Mouse (Mus musculus) midbrain, postnatal 0 days (tissue): ENCODE measurements around the gene Atp6v0a4. TPM values are rescaled to one million over a fixed set of nuclear protein-coding genes. Genes with fewer than 3 reads are reported as not detected.

Source experiments
- ATAC-seq: fragments of 200-750 bp; cut with Nextera tagmentation; 2 replicates; pipeline ENCODE4 v1.8.0; 2017; ENCODE audit warnings: moderate number of reproducible peaks, mild to moderate bottlenecking, moderate TSS enrichment, moderate library complexity; ENCODE audit not compliant: low FRiP score
- DNase-seq: peaks from one replicate; pipeline ENCODE4 v3.0.0-alpha.2; 2015; ENCODE audit warnings: low spot score
- H3K27ac ChIP-seq: fragments of 300-500 bp; sonication (generic); 2 replicates; pipeline ENCODE4 v1.5.1; 2014; ENCODE audit warnings: low read depth, mild to moderate bottlenecking, low read length, mixed read lengths
- H3K27me3 ChIP-seq: fragments of 300-500 bp; sonication (generic); 2 replicates; pipeline ENCODE4 v1.6.1; 2014; ENCODE audit warnings: low read length, control low read depth, mixed read lengths; ENCODE audit not compliant: insufficient read depth
- H3K36me3 ChIP-seq: fragments of 300-500 bp; sonication (generic); 2 replicates; pipeline ENCODE4 v1.6.1; 2014; ENCODE audit warnings: low read length, control low read depth, mixed read lengths; ENCODE audit not compliant: insufficient read depth
- H3K4me1 ChIP-seq: fragments of 300-500 bp; sonication (generic); 2 replicates; pipeline ENCODE4 v1.6.1; 2014; ENCODE audit warnings: mild to moderate bottlenecking, control low read depth, antibody characterized with exemption, low read length, mixed read lengths; ENCODE audit not compliant: insufficient read depth
- H3K4me2 ChIP-seq: fragments of 300-500 bp; sonication (generic); 2 replicates; pipeline ENCODE4 v1.6.1; 2014; ENCODE audit warnings: low read depth, mild to moderate bottlenecking, low read length, mixed read lengths; ENCODE audit not compliant: poor library complexity, severe bottlenecking
- H3K4me3 ChIP-seq: fragments of 300-500 bp; sonication (generic); 2 replicates; pipeline ENCODE4 v1.5.1; 2014; ENCODE audit warnings: low read depth, mild to moderate bottlenecking, low read length, moderate library complexity
- H3K9ac ChIP-seq: fragments of 300-500 bp; sonication (generic); replicated peaks from 2 replicates; pipeline ENCODE4 v1.6.1; 2014; ENCODE audit warnings: mild to moderate bottlenecking, low read length, moderate library complexity, mixed read lengths; ENCODE audit not compliant: poor library complexity, severe bottlenecking
- H3K9me3 ChIP-seq: fragments of 300-500 bp; sonication (generic); 2 replicates; pipeline ENCODE4 v1.6.1; 2016; ENCODE audit warnings: low read length, control low read depth
- CTCF ChIP-seq: IDR thresholded peaks from 2 replicates; pipeline ENCODE4 v1.5.1; 2016; ENCODE audit warnings: antibody characterized with exemption, mild to moderate bottlenecking
- WGBS: fragments of 180-500 bp; shearing (Covaris S2); extraction: QIAGEN DNeasy Blood & Tissue Kit; methylation state at CpG from one replicate; pipeline ENCODE4 v1.1.7; 2014; 5-methylcytosine and 5-hydroxymethylcytosine counted together
- polyA plus RNA-seq: library from polyadenylated mRNA; unstranded; fragments of >200 nt; fragmentation: Nextera tagmentation; extraction: Ambion mirVana; gene quantifications from 2 replicates; pipeline ENCODE4 v1.2.1, GENCODE M21; 2015
- total RNA-seq: library from RNA; depleted of rRNA; stranded (reverse); fragments of >200 nt; gene quantifications from 2 replicates; pipeline ENCODE4 v1.2.3, GENCODE M21; 2014; rRNA removed

Atp6v0a4 gene
- 0.09 and 0.27 TPM in 2 replicates for total RNA-seq
- polyA plus RNA-seq, result 0.26 and 0.30 TPM in 2 replicates

DNA sequence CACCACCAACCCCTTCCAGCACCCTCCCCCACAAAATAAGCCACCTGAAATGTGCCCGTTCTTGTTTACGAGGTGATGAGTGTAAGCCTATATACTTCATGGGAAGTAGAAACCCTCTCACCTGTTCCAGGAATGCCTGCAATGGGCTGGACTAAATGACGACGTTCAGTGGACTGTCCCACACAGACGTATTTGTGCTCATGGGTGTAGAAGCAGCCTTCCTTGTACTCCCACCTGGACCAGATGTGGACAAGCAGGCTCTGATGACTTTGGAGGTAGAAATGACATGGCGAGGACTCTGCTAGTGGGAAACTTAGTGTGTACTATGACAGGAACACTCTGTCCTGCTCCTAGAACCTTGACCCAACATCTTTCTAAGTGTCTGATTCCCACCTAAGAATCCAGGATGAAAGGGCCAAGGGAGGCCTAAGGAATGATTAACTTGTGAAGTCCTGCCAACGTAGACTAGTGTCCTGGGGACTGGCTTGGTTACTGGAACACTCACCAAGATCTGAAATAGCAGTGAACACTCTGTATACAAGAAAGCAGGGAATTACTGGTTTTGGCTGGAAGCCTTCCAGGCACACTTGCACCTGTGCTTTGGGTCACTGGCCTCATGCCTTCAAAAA, at the start of gene Atp6v0a4:
Gene Atp6v0a4, minus strand, starts transcription at position 380 of the 629 bp plus-strand sequence.
- DNase-seq (no peak), ATAC-seq (no peak)
- Histone ChIP-seq H3K27me3 (no peaks in the 10 kb centered on the region), H3K27ac (no peak within 1 kb of the TSS), H3K9ac (no peak within 1 kb of the TSS), H3K4me2 (no peak within 1 kb of the TSS), H3K36me3 (peaks cover 32% of the 10 kb centered on the region), H3K4me3 (no peak within 1 kb of the TSS), H3K4me1 (no peaks in the 10 kb centered on the region), H3K9me3 (no peaks in the 10 kb centered on the region)
- TF ChIP-seq CTCF, result no peak
- WGBS, result 90% methylated on average over 7 of the region's 7 CpGs

GRCm38 (mm10) chr6:38165385-38165784, 41.0 kb upstream of the Atp6v0a4 start:
- Histone ChIP-seq H3K36me3 (peaks cover 32% of the 10 kb centered on the region), H3K4me2 (no peak overlapping the region), H3K9ac (no peak overlapping the region), H3K27ac (no peak overlapping the region), H3K4me1 (no peaks in the 10 kb centered on the region; the same call in 1 of the 2 replicates), H3K27me3 (no peaks in the 10 kb centered on the region), H3K9me3 (no peaks in the 10 kb centered on the region), H3K4me3 (no peak overlapping the region)
- ATAC-seq, result no peak
- TF ChIP-seq CTCF, result no peak
- 81% methylated on average over 6 of the region's 6 CpGs for WGBS
- DNase-seq, result no peak

DNA sequence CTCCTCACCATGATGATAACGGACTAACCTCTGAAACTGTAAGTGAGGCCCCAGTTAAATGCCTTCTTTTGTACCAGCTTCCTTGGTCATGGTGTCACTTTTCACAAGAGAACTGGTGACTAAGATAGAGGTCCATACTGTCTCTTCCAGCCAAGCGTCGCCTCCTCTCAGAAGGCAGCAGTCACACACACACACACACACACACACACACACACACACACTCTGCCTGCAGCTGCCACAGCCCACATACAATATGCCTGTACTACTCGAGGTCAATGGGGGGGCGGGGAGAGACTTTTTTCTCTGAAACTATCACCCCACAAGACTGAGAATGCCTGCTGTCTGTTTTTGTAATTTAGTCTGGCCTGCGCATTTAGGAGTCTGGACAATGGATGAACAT, 40.3 kb upstream of the Atp6v0a4 start:
- Histone ChIP-seq H3K4me2 (no peak overlapping the region), H3K4me3 (no peak overlapping the region), H3K27ac (no peak overlapping the region), H3K4me1 (no peaks in the 10 kb centered on the region; the same call in 1 of the 2 replicates), H3K36me3 (peaks cover 26% of the 10 kb centered on the region), H3K9me3 (no peaks in the 10 kb centered on the region), H3K9ac (no peak overlapping the region), H3K27me3 (no peaks in the 10 kb centered on the region)
- DNase-seq, result no peak
- 88% methylated on average over 6 of the region's 6 CpGs for WGBS
- no peak for TF ChIP-seq CTCF
- ATAC-seq, result no peak

DNA sequence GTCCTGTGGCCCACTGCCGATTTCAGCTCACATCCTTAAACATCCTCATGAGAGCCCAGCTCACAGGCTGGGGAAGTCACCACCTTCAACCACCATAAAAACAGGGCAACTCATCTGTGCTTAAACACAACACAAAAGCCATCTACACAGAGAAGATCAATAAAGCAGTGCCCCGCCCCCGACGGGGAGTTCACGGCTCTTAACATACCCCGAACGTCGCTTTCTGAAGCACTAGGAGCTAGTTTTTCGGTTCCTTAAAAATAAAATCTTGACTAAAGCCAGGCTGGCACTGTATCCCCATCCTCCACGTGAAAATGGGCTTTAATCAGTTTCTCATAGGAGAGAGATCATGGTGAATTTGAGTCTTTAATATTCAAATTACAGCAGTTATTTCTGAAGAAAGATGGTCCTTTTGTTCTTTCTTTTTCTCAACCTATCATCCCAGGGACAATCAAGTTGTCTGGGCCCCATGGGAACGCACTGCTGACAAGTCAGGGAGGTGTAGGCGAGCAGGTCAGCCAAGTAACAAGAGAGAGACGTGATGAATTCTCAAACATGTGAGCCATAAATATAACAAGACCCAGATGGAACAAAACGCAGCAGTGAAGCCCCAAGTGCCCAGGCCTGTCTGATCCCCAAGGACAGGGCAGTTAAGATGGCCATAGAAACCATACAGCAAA, 38.6 kb upstream of the Atp6v0a4 start:
- no peak overlapping the region for H3K4me2 ChIP-seq
- no peaks in the 10 kb centered on the region for H3K27me3 ChIP-seq
- H3K4me3 ChIP-seq, result no peak overlapping the region
- TF ChIP-seq CTCF, result no peak
- H3K9me3 ChIP-seq, result no peaks in the 10 kb centered on the region
- no peak for DNase-seq
- H3K36me3 ChIP-seq, result peaks cover 12% of the 10 kb centered on the region; the same call in 1 of the 2 replicates
- no peaks in the 10 kb centered on the region; the same call in 1 of the 2 replicates for H3K4me1 ChIP-seq
- 48% methylated on average over 14 of the region's 14 CpGs for WGBS
- no peak for ATAC-seq
- no peak overlapping the region for H3K27ac ChIP-seq
- H3K9ac ChIP-seq, result no peak overlapping the region

DNA sequence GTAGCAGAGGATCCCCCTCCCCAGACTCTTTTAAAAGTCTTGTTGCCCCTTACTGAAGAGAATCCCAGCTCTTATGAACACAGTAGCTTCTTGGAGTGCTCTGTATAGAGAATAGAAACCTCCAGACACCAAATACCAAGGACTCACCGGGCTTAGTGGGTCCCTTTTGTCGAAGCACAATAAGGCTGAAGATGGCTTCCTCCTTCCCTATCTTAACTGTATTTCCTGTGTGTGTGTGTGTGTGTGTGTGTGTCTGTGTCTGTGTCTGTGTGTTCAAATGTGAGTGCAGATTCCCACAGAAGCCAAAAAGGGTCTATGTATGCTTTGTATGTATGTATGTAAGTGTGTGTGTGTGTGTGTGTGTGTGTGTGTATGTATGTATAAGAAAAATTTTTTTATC, 36.2 kb upstream of the Atp6v0a4 start:
- Histone ChIP-seq H3K4me2 (no peak overlapping the region), H3K4me1 (no peaks in the 10 kb centered on the region; the same call in 1 of the 2 replicates), H3K9ac (no peak overlapping the region), H3K9me3 (no peaks in the 10 kb centered on the region), H3K27ac (no peak overlapping the region), H3K36me3 (peaks cover 11% of the 10 kb centered on the region; the same call in 1 of the 2 replicates), H3K27me3 (no peaks in the 10 kb centered on the region), H3K4me3 (no peak overlapping the region)
- 69% methylated on average over 2 of the region's 2 CpGs for WGBS
- TF ChIP-seq CTCF, result no peak
- ATAC-seq, result no peak
- no peak for DNase-seq

DNA sequence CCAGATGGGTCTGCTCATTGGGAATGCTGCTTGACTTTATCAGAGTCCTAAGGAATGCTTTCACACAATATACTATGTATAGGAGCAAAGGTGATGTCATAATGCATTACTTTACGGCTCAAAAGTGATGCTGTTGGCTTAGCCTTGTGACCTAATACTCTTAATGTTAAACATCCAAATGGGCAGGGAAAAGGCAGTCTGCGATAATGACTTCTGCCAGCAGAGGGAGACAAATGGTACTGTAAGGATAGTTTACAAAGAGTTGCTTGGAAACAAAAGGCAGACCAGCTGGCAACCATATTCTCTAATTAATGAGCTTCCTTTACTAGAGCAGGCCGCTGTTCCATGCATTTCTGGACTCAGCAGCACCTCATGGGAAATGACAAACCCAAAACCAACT, 35.7 kb upstream of the Atp6v0a4 start:
- Histone ChIP-seq H3K9ac (no peak overlapping the region), H3K27ac (no peak overlapping the region), H3K4me3 (no peak overlapping the region), H3K4me1 (no peaks in the 10 kb centered on the region; the same call in 1 of the 2 replicates), H3K27me3 (no peaks in the 10 kb centered on the region), H3K9me3 (no peaks in the 10 kb centered on the region), H3K36me3 (0 out of 2 replicates have a peak, but pooled peaks cover 8% of the 10 kb centered on the region), H3K4me2 (no peak overlapping the region)
- TF ChIP-seq CTCF, result peak; percentile 96
- ATAC-seq (no peak), DNase-seq (peak; percentile 95)
- WGBS, result 12% methylated on average over 3 of the region's 3 CpGs
